Mouse (Mus musculus): ENCODE results near the gene Gstcd. TPM values are rescaled to one million over a fixed set of nuclear protein-coding genes. Genes with fewer than 3 reads are reported as not detected.

Gstcd gene
- polyA plus RNA-seq, 1 experiment = 3.0 TPM

DNA sequence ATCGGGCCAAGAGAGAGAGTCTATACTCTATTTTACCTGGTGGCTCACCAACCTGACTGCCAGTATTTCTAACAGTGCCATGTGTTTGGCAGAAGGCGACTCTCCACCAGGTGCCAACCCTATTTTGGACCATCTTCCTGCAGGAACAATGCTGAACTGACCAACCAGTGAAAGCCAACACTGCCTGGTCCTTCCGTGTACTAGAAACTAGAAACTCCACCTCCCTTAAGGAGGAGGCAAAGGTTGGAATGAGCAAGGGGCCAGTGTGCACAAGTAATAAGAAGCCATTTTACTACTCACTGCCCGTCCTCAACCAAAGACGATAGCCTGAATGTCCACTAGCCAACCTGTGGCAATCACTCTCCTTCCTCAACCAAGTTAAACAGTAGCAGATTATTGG, 145.7 kb downstream of the Gstcd start:
- DNase-seq (ENCODE audit: low read depth, low spot score) = no peak
- 88% methylated on average over 5 of the region's 5 CpGs for WGBS

DNA sequence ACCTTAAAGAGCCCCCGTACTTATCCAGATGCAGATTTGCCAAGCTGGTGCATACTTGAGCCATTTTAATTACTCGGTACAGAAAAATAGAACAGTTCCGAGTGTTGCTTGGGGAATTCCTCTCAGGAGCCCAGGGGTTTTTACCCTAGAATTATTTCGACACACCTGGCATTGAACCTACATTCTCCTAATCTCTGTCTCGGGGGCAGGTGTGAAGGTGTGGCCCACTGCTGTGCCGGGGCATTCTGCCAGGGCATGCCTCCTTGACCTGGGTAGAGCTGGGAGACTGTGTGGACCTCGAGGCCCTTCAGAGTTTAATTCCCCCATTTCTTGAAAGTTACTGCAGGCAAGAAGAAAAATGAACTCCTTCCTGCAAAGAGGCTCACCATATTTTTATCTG, 146.2 kb downstream of the Gstcd start:
- WGBS = 47% methylated on average over 7 of the region's 7 CpGs
- no peak for DNase-seq (ENCODE audit: low read depth, low spot score)

DNA sequence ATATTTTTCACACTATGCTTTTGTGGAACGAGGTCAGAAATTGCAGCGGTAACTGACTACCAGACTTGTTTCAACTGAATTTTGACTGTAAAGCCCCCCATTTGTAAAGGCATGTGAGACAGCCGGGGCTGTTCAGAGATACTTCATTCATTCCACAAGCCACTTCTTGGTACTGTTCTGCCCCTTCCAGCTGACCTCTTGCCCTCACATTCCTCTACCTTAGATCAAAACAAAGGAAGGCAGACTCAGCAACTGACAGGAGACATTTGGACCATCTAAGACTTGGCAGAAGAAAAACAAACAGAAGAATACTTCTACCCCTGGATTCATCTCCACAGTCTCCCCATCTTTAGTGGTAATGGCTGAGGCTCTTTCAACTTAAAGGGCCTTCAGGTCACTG, 147.2 kb downstream of the Gstcd start:
- 81% methylated on average over 3 of the region's 3 CpGs for WGBS
- DNase-seq (ENCODE audit: low read depth, low spot score) = no peak

DNA sequence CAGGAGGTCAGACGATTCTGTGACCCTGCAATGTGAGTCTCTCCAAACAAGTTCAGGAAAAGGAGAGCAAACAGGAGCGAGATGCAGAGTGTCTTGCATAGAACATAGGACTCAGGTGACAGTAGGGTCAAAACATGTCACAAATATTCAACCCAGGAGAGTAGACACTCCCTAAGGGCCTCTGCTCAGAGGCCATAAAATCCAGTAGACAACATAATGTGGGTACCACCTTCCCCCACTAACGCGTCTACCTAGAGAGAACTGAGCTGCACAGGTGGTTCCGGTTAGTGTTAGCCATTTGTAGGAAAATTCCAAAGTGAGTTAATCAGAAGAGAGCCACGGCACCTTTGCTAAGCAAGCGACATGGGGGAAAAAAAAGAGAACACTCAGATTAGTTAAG, 147.6 kb downstream of the Gstcd start:
- 67% methylated on average over 7 of the region's 7 CpGs for WGBS

DNA sequence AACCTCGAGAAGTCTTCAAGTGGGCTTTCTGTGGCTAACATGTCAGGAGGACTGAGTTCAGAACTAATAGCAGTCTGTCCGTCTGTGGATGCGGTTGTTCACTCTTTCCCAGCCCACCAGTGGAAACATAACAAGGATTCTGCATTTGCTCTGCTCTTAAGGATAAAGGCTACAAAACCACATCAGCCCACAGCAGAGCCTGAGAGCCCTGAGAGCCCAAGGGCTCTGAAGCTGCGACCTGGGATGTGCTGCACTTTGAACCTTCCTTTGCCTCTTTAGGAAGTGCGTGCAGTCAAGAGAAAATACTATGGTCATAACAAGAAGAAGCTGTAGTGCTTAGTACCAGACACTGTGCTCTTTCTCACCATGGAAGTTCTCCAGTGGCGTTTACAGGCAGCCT, 149.1 kb downstream of the Gstcd start:
- WGBS = 88% methylated on average over 6 of the region's 6 CpGs
- DNase-seq (ENCODE audit: low read depth, low spot score) = no peak

More for the DNA sequence above, 147.6 kb downstream of the Gstcd start:
- no peak for DNase-seq (ENCODE audit: low read depth, low spot score)

DNA sequence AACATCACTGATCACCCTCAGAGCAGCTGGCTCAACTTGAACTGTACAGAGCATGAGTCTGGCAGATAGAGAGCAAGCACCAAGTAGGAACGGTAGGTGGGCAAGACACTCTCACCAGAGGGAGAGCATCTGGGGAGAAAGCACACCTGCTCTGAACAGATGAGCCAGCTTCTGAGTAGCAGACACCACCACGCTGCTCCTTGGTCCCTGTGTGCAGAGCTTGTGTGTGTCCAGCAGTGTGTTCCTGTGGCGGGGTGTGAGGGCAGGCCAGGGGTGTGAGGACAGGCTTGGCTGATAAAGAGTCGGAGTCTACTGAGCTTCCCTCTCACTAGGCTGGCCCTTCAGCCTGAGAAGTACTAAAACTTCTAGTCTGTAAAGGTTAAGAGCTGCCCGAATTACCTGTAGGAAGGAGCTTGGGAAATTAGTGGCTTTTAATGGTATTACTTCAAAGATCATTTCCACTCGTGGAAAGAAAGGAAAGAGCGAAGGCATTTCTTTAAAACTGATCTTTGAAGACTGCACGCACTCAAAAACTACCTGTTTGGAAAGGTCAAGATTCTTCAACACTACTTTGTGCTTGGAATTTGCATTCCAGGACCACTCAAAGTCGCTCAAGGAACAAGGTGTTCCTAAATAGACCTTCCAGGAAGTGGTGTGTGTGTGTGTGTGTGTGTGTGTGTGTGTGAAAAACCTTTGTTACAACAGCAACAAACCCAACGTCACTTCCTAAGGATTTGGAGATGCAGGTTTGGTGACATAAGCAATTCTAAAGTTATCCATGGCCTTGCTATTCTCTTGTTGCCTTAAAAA, 151.4 kb downstream of the Gstcd start:
- no peak for DNase-seq (ENCODE audit: low read depth, low spot score)
- 85% methylated on average over 10 of the region's 10 CpGs for WGBS

DNA sequence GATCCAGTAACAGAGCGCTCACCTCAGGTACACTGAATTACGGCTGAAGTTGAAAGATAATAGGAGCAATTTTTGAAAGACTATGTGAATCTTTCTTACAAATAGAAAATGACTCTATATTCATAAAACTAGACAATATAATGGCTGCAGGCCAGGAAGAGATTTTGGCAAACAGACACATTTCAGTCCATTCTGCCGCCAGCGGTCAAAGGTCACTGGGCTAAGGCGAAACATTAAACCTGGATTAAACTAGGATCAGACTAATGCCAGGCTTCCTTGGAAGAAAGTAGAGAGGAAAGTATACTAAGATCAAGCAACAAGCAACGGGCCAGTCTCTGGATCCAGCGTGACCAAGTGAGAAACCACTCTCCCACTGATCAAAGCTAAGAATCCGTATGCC, 152.8 kb downstream of the Gstcd start:
- DNase-seq (ENCODE audit: low read depth, low spot score) = no peak
- 44% methylated on average over 8 of the region's 8 CpGs for whole genome bisulfite sequencing

DNA sequence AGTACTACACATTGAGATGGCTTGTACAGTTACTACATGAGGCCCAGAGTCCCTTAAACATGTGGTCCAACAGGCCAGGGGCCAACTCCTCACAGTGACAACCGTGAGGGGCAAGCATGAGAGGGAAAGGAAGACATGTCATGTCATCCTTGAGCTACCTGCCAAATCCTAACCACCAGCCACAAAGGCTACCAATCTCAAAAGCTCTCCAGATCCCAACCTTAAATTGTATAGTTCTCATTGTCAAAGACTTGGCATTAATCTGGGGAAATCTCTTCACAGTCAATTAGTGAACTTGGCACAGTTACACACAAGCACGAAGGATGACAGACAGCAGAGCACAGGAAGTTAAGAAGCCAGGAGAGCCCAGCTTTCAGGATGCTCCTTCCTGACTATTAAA, 157.2 kb downstream of the Gstcd start:
- WGBS = 67% methylated on average over 2 of the region's 2 CpGs
- no peak for DNase-seq (ENCODE audit: low read depth, low spot score)

Other genes starting within 250 kb of the Gstcd start
- 11.8 and 28.4 TPM in 2 replicates for gene Npnt, start 141.7 kb downstream of the Gstcd start, polyA plus RNA-seq (2012; rRNA removed)
- 7.3 and 9.7 TPM in 2 replicates for gene Ints12, start 193 bp downstream of the Gstcd start, polyA plus RNA-seq (2012; rRNA removed)
- 1.4 and 3.7 TPM in 2 replicates for gene Arhgef38, start 142.9 kb upstream of the Gstcd start, polyA plus RNA-seq (2012; rRNA removed)
- gene Ppa2, start 218.1 kb upstream of the Gstcd start, polyA plus RNA-seq (2012; rRNA removed) = 29.8 and 37.3 TPM in 2 replicates

All from large intestine, adult 2 months (tissue).